Mouse (Mus musculus) cortical plate, adult 2 months (tissue): ENCODE measurements around the gene Cachd1.

Source experiments
- CTCF ChIP-seq: fragments of 200-500 bp; IDR thresholded peaks from 2 replicates; pipeline ENCODE4 v1.5.1; 2011; ENCODE audit warnings: mild to moderate bottlenecking, control low read depth, low read length; ENCODE audit not compliant: insufficient read depth; ENCODE audit errors: extremely low read depth
- POLR2A ChIP-seq: fragments of 200-500 bp; IDR thresholded peaks from 2 replicates; pipeline ENCODE4 v1.6.1; 2011; ENCODE audit warnings: mild to moderate bottlenecking, low read length, control low read depth; ENCODE audit not compliant: insufficient read depth; ENCODE audit errors: extremely low read depth

GRCm38 (mm10) chr4:100910605-100911330, 134.3 kb downstream of the Cachd1 start:
- TF ChIP-seq POLR2A = no peak
- no peak for TF ChIP-seq CTCF
